Mouse (Mus musculus) kidney, postnatal 14 days (tissue): ENCODE data around the gene Ostm1.

Source experiments
- DNase-seq: peaks from one replicate; pipeline ENCODE4 v3.0.0; 2022; ENCODE audit warnings: mixed read lengths

Ostm1 gene

DNA sequence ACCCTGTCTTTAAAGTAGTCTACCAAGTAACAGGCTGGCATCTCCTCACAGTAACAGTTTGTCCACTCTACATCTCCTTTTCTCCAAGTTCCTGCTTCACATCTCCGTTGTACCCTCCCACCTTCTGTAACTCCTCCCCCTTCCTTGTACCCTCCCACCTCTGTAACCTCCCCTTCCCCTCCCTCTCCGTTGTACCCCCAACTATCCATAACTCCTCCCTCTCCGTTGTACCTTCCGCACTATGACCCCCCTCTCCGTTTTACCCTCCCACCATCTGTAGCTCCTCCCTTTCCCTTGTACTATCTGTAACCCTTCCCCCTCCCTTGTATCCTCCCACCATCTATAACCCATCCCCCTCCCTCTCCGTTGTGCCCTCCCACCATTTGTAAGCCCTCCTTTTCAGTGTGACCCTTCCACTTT, 97.0 kb downstream of the Ostm1 start:
- DNase-seq = no peak

DNA sequence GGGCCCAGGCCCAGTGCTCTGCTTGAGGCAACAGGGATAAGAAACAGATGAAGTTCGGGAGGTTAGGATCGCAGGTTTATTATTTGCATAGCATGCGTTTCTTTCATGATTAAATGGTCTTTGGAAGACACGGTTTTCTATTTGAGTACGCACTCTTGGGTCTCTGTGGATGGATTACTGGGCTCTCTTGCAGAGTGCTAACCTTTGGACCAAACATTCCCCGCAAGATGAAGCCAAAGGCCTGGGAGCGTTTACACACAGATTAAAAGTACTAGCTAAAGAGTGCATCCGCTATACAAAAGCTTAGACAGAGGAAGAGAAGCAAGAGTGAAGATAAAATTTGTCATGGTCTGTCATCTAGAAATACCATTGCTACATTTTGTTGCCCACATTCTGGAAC, 98.8 kb downstream of the Ostm1 start:
- peak; percentile 13 for DNase-seq

DNA sequence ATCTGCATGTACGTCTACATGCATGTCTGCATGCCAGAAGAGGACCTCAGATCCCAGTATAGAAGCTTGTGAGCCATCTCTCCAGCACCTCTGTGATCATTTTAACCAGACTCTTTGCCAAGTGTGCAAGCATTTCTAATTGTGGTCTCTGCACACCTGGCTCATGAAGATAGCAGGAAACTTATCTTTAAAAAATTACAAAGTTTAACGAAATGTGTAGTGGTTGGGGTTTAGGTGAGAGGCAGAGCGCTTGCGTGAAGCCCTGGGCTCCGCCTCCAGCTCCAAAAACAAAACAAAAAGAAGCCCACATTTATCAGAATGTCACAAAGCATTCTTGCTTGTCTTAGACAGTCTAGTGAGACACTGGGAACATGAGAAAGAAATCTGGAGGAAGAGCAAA, 104.3 kb downstream of the Ostm1 start:
- DNase-seq = no peak

DNA sequence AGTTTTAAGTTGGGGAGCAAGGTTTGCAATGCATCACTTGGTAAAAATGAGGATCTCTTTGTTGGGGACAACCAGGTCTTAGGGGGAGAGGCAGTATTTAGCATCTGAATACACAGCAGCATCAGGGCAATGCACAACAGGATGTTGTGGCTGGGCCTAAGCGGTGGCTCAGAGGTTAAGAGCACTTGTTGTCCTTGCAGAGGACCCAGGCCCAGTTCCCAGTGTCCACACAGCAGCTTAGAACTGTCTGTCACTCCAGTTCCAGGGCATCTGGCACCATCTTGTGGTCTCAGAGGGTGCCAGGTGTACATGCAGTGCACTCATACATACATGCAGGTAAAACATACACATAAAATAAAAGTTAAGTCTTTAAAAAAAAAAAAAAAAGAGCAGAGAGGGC, 106.1 kb downstream of the Ostm1 start:
- DNase-seq = no peak

DNA sequence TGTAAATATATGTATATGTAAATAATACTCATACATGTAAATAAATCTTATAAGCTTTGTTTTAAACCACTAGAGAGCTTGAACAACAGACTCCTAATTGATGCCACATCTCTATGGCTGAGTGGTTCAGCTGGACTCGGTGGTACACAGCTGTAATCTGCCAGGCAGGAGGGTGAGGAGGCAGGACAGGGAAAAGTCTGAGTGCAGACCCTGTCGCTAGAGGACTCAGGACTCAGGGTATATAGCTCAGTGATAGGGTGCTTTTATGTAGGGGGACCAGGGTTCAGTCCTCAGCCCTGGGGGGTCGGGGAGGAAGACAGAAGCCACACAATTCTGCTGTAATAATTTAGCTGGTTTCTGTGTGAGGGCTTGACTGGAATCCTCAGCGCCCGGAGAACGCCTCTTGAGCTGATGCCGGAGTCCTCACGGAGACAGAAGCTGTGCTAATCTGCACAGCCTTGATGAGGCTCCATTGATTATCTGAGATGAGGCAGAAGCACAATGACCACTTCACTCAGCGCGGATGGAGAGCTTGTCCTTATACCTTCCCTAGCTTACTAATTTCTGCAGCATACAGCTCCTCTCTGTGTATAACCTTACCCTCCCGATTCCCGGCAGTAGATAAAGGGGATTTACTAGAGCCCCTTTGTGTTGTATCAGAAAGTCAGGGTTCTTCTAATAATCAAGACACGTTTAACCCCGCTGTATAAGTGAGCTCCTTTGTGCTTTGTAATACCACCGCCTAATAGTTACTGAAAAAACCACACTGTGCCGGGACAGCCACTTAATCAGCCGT, 106.8 kb downstream of the Ostm1 start:
- no peak for DNase-seq

DNA sequence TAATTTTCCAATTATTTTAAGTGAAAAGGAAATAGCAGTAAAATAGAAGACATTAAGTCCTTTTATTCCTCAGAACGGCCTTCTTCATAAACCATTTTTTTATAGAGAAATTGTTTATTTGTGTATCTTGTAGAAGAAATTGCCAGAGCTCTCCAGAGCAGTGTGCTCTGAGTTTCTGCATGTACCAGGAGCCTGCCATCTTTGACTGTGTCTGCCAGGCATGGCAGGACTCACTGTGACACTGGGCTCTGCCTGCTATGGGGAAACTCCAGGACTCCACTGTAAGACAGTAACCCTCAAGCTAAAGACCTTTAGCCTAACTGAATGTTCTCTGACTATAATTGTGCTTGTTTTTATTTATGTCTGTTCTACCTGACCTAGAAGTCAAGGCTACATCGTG, 107.4 kb downstream of the Ostm1 start:
- no peak for DNase-seq

DNA sequence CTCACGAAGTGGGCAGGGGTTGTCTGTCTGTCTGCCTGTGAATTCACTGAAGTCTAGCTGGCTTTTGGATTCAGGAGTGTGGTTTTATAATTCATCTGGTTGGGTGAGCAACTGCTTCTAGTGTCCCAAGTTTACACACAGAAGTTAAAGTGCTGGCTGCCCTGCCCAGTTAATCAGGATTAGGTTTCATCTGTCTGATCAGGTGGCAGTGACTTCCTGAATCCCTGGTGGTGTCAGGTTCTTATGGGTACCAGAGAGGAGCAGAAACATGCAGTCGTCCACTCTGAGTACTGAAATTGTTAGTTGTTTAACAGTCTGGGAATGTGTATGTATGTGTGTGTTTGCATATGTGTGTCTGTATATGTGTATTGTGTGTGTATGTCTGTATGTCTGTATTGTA, 108.5 kb downstream of the Ostm1 start:
- no peak for DNase-seq

DNA sequence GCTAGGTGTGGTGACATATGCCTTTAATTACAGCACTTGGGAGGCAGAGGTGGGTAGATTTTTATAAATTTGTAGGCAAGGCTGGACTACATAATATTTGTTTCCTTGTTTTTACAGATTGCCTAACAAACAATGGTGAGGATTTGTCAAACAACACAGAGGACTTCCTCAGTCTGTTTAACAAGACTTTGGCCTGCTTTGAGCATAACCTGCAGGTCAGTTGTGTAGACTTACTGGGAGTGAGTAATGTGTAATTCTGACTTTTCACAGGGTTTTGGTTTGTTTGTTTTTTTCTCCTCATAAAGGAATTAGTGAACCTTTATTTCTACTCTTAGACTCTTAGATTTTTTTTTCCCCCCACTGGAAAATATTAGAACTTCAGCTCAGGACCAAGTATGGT, 109.2 kb downstream of the Ostm1 start:
- DNase-seq = no peak

DNA sequence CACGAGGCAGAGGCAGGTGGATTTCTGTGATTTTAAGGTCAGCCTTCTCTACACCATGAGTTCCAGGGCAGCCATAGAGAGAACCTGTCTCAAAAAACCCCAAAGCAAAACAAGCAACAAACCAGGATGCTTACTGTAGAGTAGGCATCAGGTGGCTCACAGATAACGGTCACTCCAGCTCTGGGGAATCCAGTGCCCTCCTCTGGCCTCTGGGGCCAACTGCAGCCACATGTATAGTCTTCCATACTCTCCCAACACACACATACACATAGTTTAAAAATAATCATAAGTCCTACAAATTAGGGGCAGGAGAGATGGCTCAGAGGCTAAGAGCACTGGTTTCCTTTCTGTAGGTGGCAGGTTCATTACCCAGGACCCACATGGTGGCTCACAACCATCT, 109.9 kb downstream of the Ostm1 start:
- DNase-seq = no peak

DNA sequence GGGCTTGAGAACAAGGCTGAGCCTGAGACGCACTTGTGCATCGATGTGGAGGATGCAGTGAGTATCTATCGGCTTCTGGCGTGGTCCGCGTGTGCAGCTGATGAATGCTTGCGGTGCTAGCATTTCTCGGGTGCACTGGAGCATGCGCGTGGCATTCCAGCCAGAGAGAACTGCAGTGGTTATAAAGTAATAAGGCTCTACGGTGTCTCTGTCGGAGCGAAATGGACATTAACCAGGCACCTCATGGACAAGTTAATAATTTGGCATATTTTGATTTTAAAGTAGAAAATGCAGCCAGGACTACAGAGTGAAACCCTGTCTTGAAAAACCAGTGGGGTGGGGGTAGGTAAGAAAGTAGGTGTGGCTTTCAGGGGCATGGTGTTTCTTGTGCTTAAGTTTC, 112.7 kb downstream of the Ostm1 start:
- DNase-seq = peak; percentile 75

DNA sequence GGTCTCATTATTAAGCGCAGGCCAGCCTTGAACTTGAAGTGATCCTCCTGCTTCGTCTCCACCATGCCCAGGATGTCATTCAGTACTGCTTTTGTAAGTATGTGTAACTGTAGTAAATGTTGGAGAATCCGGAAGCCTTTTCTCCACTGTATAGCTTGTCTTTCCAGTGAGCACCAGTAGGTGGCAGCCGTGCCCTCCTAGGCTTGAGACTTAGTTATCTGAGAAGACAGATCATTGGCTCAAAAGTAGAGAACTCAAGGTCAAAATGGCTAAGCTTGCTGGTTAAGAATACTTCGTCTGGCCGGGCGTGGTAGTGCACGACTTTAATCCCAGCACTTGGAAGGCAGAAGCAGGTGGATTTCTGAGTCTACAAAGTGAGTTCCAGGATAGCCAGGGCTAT, 113.4 kb downstream of the Ostm1 start:
- peak; percentile 80 for DNase-seq

DNA sequence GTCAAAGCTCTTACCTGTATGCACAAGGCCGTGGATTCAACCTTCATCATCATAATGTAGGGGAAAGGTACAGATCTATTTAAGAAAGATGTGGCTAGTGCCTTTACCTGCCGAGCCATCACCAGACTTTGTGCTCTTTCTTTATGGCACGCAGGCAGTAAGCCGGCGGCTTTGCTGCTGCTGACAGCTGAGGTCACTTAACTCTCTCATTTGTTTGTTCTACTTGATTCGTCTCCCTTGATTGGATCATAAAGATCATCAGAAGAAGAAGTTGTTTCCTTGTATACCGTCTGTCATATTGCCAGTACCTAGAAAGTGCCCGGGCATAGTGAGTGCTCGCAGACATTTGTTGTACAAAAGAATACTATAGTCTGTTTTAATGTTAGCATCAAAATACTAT, 114.8 kb downstream of the Ostm1 start:
- DNase-seq = no peak

DNA sequence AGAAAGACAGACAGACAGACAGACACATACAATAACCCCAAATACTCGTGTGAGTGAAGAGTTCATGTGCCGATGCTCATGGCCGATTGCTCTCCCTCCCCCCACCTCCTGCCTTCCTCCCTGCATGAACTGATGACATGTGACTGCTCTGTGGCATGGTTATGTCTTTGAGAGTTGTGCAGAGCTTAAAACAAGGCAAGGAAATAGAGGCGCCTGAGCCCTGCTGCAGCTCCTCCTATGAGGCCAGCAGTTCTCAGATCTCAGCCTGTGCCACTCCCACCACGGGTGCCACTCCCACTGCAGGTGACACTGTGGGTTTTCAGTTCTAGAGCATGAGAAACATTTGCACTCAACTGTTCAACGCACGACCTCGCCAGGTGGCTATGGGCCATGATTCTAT, 115.4 kb downstream of the Ostm1 start:
- DNase-seq = no peak

DNA sequence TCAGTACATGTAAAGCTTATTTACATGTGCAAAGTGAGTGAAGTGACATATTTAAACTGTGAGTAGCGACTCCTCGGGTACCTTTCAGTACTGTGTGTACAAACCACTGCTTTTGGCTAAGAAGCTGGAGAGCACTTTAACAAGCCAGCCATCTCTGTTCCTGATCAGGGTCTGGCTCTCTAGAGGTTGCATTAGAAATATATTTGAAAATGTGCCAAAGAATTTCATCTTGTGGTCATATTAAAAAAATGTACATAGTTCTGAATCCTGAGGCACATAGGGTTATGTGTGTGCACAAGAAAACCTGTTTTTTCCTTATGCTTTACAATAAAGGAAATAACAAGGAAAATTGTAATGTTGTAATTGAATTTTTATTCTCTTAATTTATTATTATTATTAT, 118.5 kb downstream of the Ostm1 start:
- no peak for DNase-seq

DNA sequence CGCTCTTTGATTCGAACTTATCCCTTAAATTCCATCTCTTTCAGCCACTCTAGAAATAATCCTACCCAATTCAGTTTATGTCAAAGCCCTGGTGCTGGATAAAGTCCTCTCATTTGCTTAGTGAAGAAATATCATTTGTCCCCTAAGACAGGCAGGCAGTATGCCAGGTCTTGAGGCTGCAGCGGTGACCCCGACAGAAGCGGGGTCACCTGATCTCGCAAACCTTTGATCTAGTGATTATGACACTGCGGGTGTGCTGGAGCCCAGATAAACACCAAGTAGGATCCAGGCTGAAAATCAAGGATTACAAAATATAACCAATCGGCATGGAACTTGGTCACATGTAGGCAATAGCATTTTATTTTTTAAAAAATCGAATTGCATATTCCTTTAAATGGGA, 131.1 kb downstream of the Ostm1 start:
- DNase-seq = peak; percentile 49

DNA sequence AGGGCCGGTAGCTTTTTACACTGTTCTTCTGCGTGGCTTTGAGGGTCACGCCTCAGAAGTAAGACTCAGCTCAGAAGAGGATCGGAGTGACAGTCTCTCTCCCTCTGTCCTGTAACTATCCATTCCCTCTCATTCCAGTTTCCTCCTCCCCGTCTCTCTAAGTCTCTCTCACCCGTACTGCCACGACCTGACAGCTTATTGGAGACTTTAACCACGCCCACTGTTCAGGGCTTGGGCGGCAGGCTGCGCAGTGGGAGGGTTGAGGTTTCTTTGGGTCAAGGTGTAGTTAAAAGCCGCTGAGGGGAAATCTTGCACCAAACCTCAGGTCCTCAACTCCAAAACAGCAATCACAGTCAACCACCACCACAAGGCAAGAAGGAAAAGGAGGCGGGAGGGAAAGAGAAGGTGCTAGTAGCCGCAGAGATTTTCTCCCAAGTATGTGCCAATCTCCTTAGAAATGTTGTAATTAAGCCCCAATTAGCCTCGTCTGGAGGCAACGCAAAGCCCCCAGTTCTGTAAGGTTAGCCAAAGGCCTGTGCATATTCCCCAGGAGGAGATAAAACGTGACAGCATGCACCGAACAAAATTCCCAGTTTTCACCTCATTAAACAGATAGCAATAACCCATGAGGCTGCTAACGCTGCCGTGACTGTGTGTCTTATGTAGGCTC, 131.9 kb downstream of the Ostm1 start:
- peak; percentile 22 for DNase-seq

DNA sequence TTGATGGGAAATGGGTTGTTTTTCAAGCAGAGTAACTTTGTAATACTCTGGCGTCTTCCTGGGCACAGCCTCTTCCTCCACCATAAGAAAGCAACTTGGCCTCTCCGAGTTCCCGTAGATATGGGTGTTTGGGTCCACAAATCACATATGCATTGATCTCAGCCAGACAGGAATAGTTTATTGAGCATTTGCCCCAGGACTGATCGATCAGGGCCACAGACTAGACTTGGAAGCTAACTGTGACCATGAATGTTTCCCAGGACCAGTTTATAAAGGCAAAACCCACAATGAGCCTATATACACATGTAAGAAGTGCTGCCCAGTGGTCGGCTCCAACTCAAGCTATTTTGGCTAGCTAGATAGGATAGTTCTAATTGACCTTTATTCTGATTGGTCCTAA, 138.5 kb downstream of the Ostm1 start:
- no peak for DNase-seq

DNA sequence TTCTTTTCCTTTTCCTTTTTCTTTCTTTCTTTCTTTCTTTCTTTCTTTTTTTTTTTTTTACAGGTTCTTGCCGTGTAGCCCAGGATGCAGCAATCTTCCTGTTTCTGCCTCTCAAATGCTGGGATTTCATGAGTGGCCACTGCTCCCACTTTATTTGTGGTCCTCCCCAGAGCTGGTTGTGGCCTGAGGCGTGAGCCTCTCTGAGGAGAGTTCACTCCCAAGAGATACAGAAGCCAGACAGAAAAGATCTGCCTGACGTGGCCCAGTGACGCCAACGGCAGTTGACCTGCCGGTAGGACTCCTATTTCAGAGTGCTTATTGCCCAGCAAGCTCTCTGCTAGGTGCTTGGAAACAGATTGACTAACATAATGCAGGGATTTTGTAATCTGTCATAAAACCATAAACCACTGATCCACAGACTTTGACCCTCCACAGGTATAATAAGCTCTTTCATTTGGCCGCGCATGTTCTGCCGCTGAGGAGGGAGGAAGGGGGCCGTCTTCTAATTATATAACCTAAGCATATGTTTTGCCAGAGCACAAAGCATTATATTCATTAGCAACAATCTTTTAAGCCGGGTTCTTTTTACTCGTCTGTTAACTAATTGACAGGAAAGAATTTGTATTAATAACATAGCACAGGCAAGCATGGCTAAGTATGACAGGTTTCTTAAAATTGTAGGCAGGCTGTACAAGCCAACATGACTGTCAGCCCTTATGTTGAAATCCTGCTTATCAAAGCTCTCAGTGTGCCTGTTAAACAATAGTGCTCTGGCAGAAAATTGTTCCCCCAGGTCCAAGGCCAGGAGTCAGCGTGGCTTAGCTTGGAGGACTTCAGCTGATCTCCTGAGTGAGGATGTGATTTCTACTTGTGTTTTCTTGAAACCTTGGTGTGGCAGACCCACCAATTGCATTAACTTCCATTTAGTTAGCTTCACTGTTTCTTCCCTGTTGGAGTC, 139.9 kb downstream of the Ostm1 start:
- DNase-seq = no peak

DNA sequence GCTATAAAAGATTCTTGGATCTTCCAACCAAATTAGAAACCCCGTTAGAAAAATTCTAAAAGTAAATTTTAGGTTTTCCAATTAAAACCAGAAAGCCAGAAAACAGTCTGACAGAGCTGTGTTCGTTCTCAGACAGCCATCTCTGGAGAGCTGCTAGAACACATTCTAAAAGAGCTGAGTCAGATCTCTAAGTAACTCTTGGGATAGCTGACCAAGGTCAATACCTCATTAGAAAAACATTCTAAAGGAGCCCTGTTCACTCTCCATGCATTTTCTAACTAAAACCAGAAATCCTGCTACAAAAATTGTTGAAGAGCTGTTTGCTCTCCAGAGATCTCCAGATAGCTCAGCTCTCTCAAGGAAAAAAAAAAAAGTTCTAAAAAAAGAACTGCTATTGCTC, 146.0 kb downstream of the Ostm1 start:
- DNase-seq = no peak

DNA sequence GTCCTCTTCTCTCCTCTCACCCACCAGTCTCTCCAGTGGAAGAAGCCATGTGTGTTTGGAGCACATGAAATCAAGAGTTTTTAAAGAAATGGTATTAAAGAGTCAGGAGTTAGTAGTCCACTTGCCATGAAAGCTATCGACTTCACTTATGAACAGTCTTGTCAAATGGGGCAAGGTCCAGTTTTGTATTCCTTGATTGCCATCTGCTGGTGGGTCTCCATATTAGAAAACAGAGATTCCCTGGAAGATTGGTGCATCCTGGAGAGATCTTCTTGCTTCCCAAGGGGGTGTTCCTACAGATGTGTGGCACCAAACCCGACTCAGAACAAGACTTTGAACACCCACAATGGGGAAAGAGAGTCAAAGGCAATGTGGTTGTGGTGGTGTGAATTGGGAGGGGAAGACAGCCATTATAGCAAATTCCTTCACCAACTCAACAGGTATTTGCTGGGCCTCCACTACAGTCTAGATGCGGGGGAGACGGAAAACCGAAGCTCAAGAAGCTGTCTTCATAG, 151.0 kb downstream of the Ostm1 start:
- peak; percentile 57 for DNase-seq

DNA sequence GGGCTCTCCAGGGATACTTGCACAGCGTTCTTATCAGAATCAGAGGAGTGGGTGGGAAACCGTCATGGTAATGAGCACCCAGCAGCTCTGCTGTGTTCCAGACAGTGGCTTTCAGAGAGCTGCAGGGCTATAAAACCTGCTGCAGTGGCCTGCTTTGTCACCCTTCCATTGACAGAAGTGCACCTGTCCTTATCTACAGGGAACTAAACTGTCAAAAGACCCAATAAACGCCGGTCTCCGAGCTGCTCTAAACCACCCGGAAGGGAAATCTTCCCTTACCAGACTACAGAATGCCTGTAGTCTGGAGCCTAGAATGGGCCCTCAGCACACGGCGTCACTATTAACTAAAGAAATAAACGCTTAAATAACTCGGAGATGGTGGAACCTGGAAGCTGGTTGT, 168.2 kb downstream of the Ostm1 start:
- DNase-seq = no peak
